Mouse (Mus musculus) neural tube, embryonic 14.5 days (tissue): ENCODE measurements around the gene Slc9a1. TPM values are rescaled to one million over a fixed set of nuclear protein-coding genes. Genes with fewer than 3 reads are reported as not detected.

Experiments used
- ATAC-seq: fragments of 200-750 bp; cut with Nextera tagmentation; 2 replicates; pipeline ENCODE4 v1.8.0; 2017; ENCODE audit warnings: low read depth, mild to moderate bottlenecking, moderate TSS enrichment, moderate library complexity
- H3K27ac ChIP-seq: fragments of 300-500 bp; sonication (generic); 2 replicates; pipeline ENCODE4 v1.5.1; 2014; ENCODE audit warnings: low read depth, mild to moderate bottlenecking, control low read depth, low read length, moderate library complexity, mixed read lengths
- H3K27me3 ChIP-seq: fragments of 300-500 bp; sonication (generic); 2 replicates; pipeline ENCODE4 v1.6.1; 2014; ENCODE audit warnings: low read length; ENCODE audit not compliant: control insufficient read depth, insufficient read depth
- H3K36me3 ChIP-seq: fragments of 300-500 bp; sonication (generic); 2 replicates; pipeline ENCODE4 v1.6.1; 2014; ENCODE audit warnings: low read length, mixed read lengths; ENCODE audit not compliant: control insufficient read depth, insufficient read depth
- H3K4me1 ChIP-seq: fragments of 300-500 bp; sonication (generic); 2 replicates; pipeline ENCODE4 v1.6.1; 2014; ENCODE audit warnings: low read length; ENCODE audit not compliant: control insufficient read depth, insufficient read depth
- H3K4me2 ChIP-seq: fragments of 300-500 bp; sonication (generic); 2 replicates; pipeline ENCODE4 v1.6.1; 2014; ENCODE audit warnings: mild to moderate bottlenecking, low read depth, low read length, control low read depth
- H3K4me3 ChIP-seq: fragments of 300-500 bp; sonication (generic); 2 replicates; pipeline ENCODE4 v1.5.1; 2014; ENCODE audit warnings: low read depth, low read length, control low read depth, mixed read lengths
- H3K9ac ChIP-seq: fragments of 300-500 bp; sonication (generic); replicated peaks from 2 replicates; pipeline ENCODE4 v1.6.1; 2014; ENCODE audit warnings: low read depth, mild to moderate bottlenecking, control low read depth, low read length, mixed read lengths
- H3K9me3 ChIP-seq: fragments of 300-500 bp; sonication (generic); 2 replicates; pipeline ENCODE4 v1.6.1; 2016; ENCODE audit warnings: low read length; ENCODE audit not compliant: control insufficient read depth
- WGBS: fragments of 180-500 bp; shearing (Covaris S2); extraction: QIAGEN DNeasy Blood & Tissue Kit; methylation state at CpG from one replicate; pipeline ENCODE4 v1.1.7; 2014; 5-methylcytosine and 5-hydroxymethylcytosine counted together
- polyA plus RNA-seq: library from polyadenylated mRNA; unstranded; fragments of >200 nt; fragmentation: Nextera tagmentation; extraction: Ambion mirVana; gene quantifications from 2 replicates; pipeline ENCODE4 v1.2.1, GENCODE M21; 2014

Slc9a1 gene
- polyA plus RNA-seq, 1 experiment from 2014 or later = 8.0 TPM

DNA sequence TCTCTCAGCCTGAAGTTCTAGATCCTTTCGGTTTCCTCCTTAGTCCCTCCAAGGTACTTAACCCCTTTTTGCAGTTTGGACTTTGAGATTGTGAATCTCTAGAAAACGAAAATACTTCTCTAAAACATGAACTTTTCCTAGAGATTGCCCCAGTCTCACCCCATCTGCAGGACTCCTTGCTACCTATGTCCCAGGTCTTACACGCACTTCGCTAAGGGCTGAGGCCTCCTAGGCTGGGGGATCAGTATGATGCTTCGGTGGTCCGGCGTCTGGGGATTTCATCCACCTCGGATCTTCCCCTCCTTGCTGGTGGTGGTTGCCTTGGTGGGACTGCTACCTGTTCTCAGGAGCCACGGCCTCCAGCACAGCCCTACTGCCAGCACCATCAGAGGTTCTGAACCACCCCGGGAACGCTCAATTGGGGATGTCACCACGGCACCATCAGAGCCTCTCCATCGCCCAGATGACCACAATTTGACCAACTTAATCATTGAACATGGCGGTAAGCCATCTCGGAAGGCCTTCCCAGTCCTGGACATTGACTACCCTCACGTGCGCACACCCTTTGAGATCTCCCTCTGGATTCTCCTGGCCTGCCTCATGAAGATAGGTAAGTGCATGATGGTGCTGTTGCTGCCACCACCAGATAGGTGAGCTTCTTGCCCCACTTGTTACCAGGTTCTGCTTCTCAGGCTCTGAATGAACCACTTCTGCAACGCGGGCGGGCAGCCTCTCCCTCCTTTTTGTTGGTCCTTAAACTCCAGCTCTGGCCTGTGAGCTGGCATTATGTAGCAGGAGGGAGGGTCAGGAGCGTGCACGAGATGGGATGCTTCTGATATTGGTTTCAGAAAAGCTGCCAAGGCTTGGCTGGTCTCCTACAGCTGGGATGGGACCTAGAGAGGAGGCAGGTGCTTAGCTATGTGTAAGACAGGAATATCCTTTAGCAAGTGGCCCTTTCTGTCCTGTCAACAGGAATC lies 1.1 kb downstream of the Slc9a1 start:
- no peaks in the 10 kb centered on the region for H3K27me3 ChIP-seq
- no peaks in the 10 kb centered on the region for H3K36me3 ChIP-seq
- peaks cover 36% of the 10 kb centered on the region for H3K4me1 ChIP-seq
- peak overlapping the region; percentile 89 for H3K27ac ChIP-seq
- no peak for ATAC-seq
- H3K9ac ChIP-seq = peak overlapping the region; percentile 90
- 78% methylated on average over 22 of the region's 22 CpGs for WGBS
- no peaks in the 10 kb centered on the region for H3K9me3 ChIP-seq
- peak overlapping the region; percentile 81 for H3K4me3 ChIP-seq
- H3K4me2 ChIP-seq = peak overlapping the region; percentile 72

DNA sequence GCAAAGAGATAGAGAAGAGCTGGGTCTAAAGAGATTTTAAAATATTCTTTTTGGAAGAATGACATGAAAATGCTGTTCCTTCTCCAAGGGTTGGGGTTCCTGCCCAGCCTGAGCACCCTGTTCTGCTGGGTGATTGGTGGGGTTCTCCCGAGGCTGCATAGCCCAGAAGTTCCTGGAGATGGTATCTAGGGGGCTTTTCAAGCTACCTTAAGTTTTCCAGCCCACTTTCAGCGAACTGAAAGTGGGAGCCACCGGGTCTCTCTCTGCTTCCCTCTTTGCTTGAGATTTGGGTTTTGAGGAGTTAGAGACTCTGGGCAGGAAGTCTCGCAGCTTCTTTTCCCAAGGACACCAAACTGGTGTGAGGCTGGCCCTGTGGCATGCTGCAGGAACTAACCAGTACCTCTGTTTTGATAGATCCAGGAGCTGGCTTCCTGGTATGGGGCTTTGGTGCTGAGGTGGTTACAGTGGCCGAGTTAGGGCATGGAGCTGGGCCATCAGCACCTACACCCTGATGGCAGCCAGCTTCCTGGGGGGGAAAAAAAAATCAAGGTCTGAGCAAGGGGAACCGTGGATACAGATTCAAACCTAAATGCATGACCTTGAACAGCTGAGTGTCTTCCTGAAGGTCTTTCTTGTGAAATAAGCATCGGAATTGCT lies 2.2 kb downstream of the Slc9a1 start:
- 74% methylated on average over 7 of the region's 7 CpGs for WGBS
- no peak for ATAC-seq
- Histone ChIP-seq H3K36me3 (no peaks in the 10 kb centered on the region), H3K27ac (no peak overlapping the region), H3K27me3 (no peaks in the 10 kb centered on the region), H3K4me3 (peak overlapping the region; percentile 81; the same call in 1 of the 2 replicates), H3K9me3 (no peaks in the 10 kb centered on the region), H3K4me1 (peaks cover 36% of the 10 kb centered on the region), H3K4me2 (peak overlapping the region; percentile 72), H3K9ac (0 out of 2 replicates have a peak overlapping the region, but pooled peaks have one; percentile 21)

DNA sequence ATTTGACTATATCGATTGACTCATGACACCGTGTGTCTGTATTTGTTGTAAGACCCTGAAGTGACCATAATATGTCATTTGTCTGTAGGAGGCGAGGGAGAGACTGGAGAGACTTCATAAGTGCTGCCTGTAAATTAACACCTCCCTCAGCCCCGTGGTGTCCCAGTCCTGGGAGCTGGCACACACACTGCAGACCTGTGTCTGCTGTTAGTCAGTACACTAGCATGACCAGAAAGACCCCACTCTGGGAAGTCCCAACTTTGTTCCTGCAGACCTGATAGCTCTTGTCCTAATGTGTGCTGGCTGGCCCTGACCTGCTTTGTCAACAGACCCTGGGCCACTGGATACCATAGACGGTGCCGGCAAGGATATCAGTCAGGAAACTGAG lies 2.8 kb downstream of the Slc9a1 start:
- peaks cover 36% of the 10 kb centered on the region for H3K4me1 ChIP-seq
- H3K9me3 ChIP-seq = no peaks in the 10 kb centered on the region
- H3K27ac ChIP-seq = no peak overlapping the region
- no peak overlapping the region; the same call in 1 of the 2 replicates for H3K9ac ChIP-seq
- H3K36me3 ChIP-seq = no peaks in the 10 kb centered on the region
- peak overlapping the region; percentile 72 for H3K4me2 ChIP-seq
- no peak for ATAC-seq
- H3K4me3 ChIP-seq = no peak overlapping the region; the same call in 1 of the 2 replicates
- H3K27me3 ChIP-seq = no peaks in the 10 kb centered on the region
- 75% methylated on average over 6 of the region's 6 CpGs for WGBS

DNA sequence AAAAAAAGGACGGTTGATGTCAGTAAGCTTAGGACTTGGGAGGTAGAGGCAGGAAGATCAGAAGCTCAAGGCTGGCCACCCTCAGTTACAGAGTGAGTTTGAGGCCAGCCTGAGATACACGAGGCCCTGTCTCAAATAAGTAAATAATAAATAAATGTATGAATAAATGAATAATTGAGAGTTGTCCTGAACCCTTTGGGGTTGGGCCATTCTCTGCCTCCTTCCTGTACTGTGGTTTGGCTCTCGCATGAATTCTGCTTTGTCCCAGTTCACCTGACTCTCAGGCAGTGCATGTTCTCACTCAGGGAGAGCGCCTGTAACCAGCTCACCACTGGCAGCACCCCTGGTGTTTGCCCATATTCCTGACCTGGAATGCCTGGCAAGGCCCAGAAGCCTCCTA lies 4.5 kb downstream of the Slc9a1 start:
- H3K9me3 ChIP-seq = no peaks in the 10 kb centered on the region
- H3K27me3 ChIP-seq = no peaks in the 10 kb centered on the region
- H3K27ac ChIP-seq = no peak overlapping the region
- H3K9ac ChIP-seq = no peak overlapping the region
- peaks cover 48% of the 10 kb centered on the region for H3K4me1 ChIP-seq
- H3K4me3 ChIP-seq = no peak overlapping the region
- 81% methylated on average over 4 of the region's 4 CpGs for WGBS
- ATAC-seq = no peak
- H3K36me3 ChIP-seq = no peaks in the 10 kb centered on the region
- H3K4me2 ChIP-seq = no peak overlapping the region

- ATAC-seq = no peak
- Histone ChIP-seq H3K9me3 (no peaks in the 10 kb centered on the region), H3K9ac (no peak overlapping the region), H3K4me1 (peaks cover 47% of the 10 kb centered on the region), H3K27me3 (no peaks in the 10 kb centered on the region), H3K4me2 (no peak overlapping the region), H3K27ac (no peak overlapping the region), H3K4me3 (no peak overlapping the region), H3K36me3 (no peaks in the 10 kb centered on the region)
- 40% methylated on average over 10 of the region's 10 CpGs for WGBS
These were observed 6.5 kb downstream of the Slc9a1 start for GRCm38 (mm10) chr4:133375812-133376577.

GRCm38 (mm10) chr4:133378236-133379045 lies 8.9 kb downstream of the Slc9a1 start:
- no peaks in the 10 kb centered on the region for H3K36me3 ChIP-seq
- 12% methylated on average over 13 of the region's 13 CpGs for whole genome bisulfite sequencing
- ATAC-seq = no peak
- peaks cover 23% of the 10 kb centered on the region for H3K4me1 ChIP-seq
- H3K9me3 ChIP-seq = no peaks in the 10 kb centered on the region
- no peak overlapping the region for H3K4me2 ChIP-seq
- H3K27ac ChIP-seq = no peak overlapping the region
- no peak overlapping the region for H3K4me3 ChIP-seq
- H3K9ac ChIP-seq = 0 out of 2 replicates have a peak overlapping the region, but pooled peaks have one; percentile 28
- no peaks in the 10 kb centered on the region for H3K27me3 ChIP-seq

DNA sequence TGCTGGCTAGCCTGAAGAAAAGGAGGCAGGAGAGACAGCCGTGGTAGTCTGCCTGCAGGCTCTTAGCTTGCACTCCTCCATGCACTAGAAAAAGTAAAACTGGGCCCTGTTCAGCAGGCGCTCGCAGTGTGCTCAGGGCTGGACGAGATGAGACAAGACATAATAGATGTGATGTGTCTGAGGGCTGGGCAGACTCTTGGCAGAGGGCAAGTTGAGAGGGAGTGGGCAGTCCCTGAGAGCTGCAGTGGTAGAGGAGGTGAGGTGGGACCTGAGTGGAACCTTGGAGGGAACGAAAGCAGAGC lies 9.5 kb downstream of the Slc9a1 start:
- H3K27ac ChIP-seq = no peak overlapping the region
- no peak for ATAC-seq
- H3K36me3 ChIP-seq = no peaks in the 10 kb centered on the region
- H3K4me3 ChIP-seq = no peak overlapping the region
- H3K27me3 ChIP-seq = no peaks in the 10 kb centered on the region
- 39% methylated on average over 5 of the region's 5 CpGs for WGBS
- H3K9ac ChIP-seq = no peak overlapping the region
- no peak overlapping the region for H3K4me2 ChIP-seq
- H3K4me1 ChIP-seq = peaks cover 20% of the 10 kb centered on the region; the same call in 1 of the 2 replicates
- no peaks in the 10 kb centered on the region for H3K9me3 ChIP-seq

- Histone ChIP-seq H3K4me1 (peaks cover 20% of the 10 kb centered on the region; the same call in 1 of the 2 replicates), H3K4me3 (no peak overlapping the region), H3K4me2 (no peak overlapping the region), H3K9me3 (no peaks in the 10 kb centered on the region), H3K9ac (no peak overlapping the region), H3K36me3 (no peaks in the 10 kb centered on the region), H3K27me3 (no peaks in the 10 kb centered on the region), H3K27ac (no peak overlapping the region)
- WGBS = 46% methylated on average over 3 of the region's 3 CpGs
- ATAC-seq = no peak
These were observed 10.4 kb downstream of the Slc9a1 start for GRCm38 (mm10) chr4:133379861-133380260.
